Mouse (Mus musculus): ENCODE measurements around the gene Ccdc85c. TPM values are rescaled to one million over a fixed set of nuclear protein-coding genes. Genes with fewer than 3 reads are reported as not detected.

Ccdc85c gene
- polyA plus RNA-seq, 1 experiment from 2014 or later = 11.2 TPM

GRCm38 (mm10) chr12:108168909-108169308 is 106.3 kb downstream of the Ccdc85c start:
- H3K4me3 ChIP-seq (ENCODE audit: low read depth, low read length) = no peak overlapping the region
- 68% methylated on average over 3 of the region's 3 CpGs for WGBS
- DNase-seq (ENCODE audit: low spot score) (no peak), ATAC-seq (replicated peaks; ENCODE audit: low FRiP score, low TSS enrichment, low read depth) (no peak)
- H3K36me3 ChIP-seq (ENCODE audit: control insufficient read depth, insufficient read depth, low read length) = peaks cover 6% of the 10 kb centered on the region
- H3K4me1 ChIP-seq (replicated peaks; ENCODE audit: control insufficient read depth, insufficient read depth, low read length) = peaks cover 18% of the 10 kb centered on the region
- no peak overlapping the region for H3K4me2 ChIP-seq (ENCODE audit: low read length)
- H3K27me3 ChIP-seq (replicated peaks; ENCODE audit: control insufficient read depth, insufficient read depth, low read length) = no peaks in the 10 kb centered on the region
- no peaks in the 10 kb centered on the region for H3K9me3 ChIP-seq (ENCODE audit: control insufficient read depth, low read length)
- H3K27ac ChIP-seq (ENCODE audit: low read depth) = no peak overlapping the region
- H3K9ac ChIP-seq (ENCODE audit: low read length) = no peak overlapping the region

GRCm38 (mm10) chr12:108163706-108164105 is 111.5 kb downstream of the Ccdc85c start:
- H3K4me1 ChIP-seq (replicated peaks; ENCODE audit: control insufficient read depth, insufficient read depth, low read length) = no peaks in the 10 kb centered on the region
- WGBS = 96% methylated on average over 3 of the region's 3 CpGs
- H3K36me3 ChIP-seq (ENCODE audit: control insufficient read depth, insufficient read depth, low read length) = peaks cover 56% of the 10 kb centered on the region
- H3K4me3 ChIP-seq (ENCODE audit: low read depth, low read length) = no peak overlapping the region
- no peak overlapping the region for H3K9ac ChIP-seq (ENCODE audit: low read length)
- H3K27ac ChIP-seq (ENCODE audit: low read depth) = no peak overlapping the region
- H3K9me3 ChIP-seq (ENCODE audit: control insufficient read depth, low read length) = no peaks in the 10 kb centered on the region
- H3K27me3 ChIP-seq (replicated peaks; ENCODE audit: control insufficient read depth, insufficient read depth, low read length) = no peaks in the 10 kb centered on the region
- DNase-seq (ENCODE audit: low spot score) (no peak), ATAC-seq (replicated peaks; ENCODE audit: low FRiP score, low TSS enrichment, low read depth) (no peak)
- H3K4me2 ChIP-seq (ENCODE audit: low read length) = no peak overlapping the region

- Histone ChIP-seq H3K9ac (ENCODE audit: low read length) (no peak overlapping the region), H3K27ac (ENCODE audit: low read depth) (no peak overlapping the region), H3K4me1 (replicated peaks; ENCODE audit: control insufficient read depth, insufficient read depth, low read length) (no peaks in the 10 kb centered on the region), H3K36me3 (ENCODE audit: control insufficient read depth, insufficient read depth, low read length) (peaks cover 62% of the 10 kb centered on the region), H3K9me3 (ENCODE audit: control insufficient read depth, low read length) (no peaks in the 10 kb centered on the region), H3K4me2 (ENCODE audit: low read length) (no peak overlapping the region), H3K4me3 (ENCODE audit: low read depth, low read length) (no peak overlapping the region), H3K27me3 (replicated peaks; ENCODE audit: control insufficient read depth, insufficient read depth, low read length) (no peaks in the 10 kb centered on the region)
- WGBS = 93% methylated on average over 1 of the region's 1 CpGs
- ATAC-seq (replicated peaks; ENCODE audit: low FRiP score, low TSS enrichment, low read depth) = no peak
- DNase-seq (ENCODE audit: low spot score) = no peak
Observed at GRCm38 (mm10) chr12:108162036-108162435, 113.2 kb downstream of the Ccdc85c start.

GRCm38 (mm10) chr12:108159863-108160262 is 115.4 kb downstream of the Ccdc85c start:
- no peak overlapping the region for H3K9ac ChIP-seq (ENCODE audit: low read length)
- no peaks in the 10 kb centered on the region for H3K27me3 ChIP-seq (replicated peaks; ENCODE audit: control insufficient read depth, insufficient read depth, low read length)
- peaks cover 76% of the 10 kb centered on the region for H3K36me3 ChIP-seq (ENCODE audit: control insufficient read depth, insufficient read depth, low read length)
- H3K4me3 ChIP-seq (ENCODE audit: low read depth, low read length) = no peak overlapping the region
- no peaks in the 10 kb centered on the region for H3K9me3 ChIP-seq (ENCODE audit: control insufficient read depth, low read length)
- H3K4me2 ChIP-seq (ENCODE audit: low read length) = no peak overlapping the region
- DNase-seq (ENCODE audit: low spot score) (no peak), ATAC-seq (replicated peaks; ENCODE audit: low FRiP score, low TSS enrichment, low read depth) (no peak)
- no peak overlapping the region for H3K27ac ChIP-seq (ENCODE audit: low read depth)
- H3K4me1 ChIP-seq (replicated peaks; ENCODE audit: control insufficient read depth, insufficient read depth, low read length) = no peaks in the 10 kb centered on the region

Other genes with a start within 250 kb of the Ccdc85c start
- gene Setd3, start 96.1 kb downstream of the Ccdc85c start, polyA plus RNA-seq (2014; fragmentation: Nextera tagmentation; extraction: Ambion mirVana) = 75.9 and 83.6 TPM in 2 replicates
- gene Ccnk, start 95.8 kb downstream of the Ccdc85c start, polyA plus RNA-seq (2014; fragmentation: Nextera tagmentation; extraction: Ambion mirVana) = 4.7 and 5.1 TPM in 2 replicates
- gene Hhipl1, start 30.8 kb upstream of the Ccdc85c start, polyA plus RNA-seq (2014; fragmentation: Nextera tagmentation; extraction: Ambion mirVana) = 0.28 and 0.67 TPM in 2 replicates
- gene Cyp46a1, start 59.0 kb upstream of the Ccdc85c start, polyA plus RNA-seq (2014; fragmentation: Nextera tagmentation; extraction: Ambion mirVana) = 4.7 and 5.1 TPM in 2 replicates
- 72.4 and 94.5 TPM in 2 replicates for gene Eml1, start 95.5 kb upstream of the Ccdc85c start, polyA plus RNA-seq (2014; fragmentation: Nextera tagmentation; extraction: Ambion mirVana)